Mouse (Mus musculus) 3134 (cell line): ENCODE measurements around the gene Egf.
A peak's percentile ranks its signal among the peaks of the same experiment; 100 is the strongest.
"Not testable (repeated sequence)": the region's sequence is repeated elsewhere in the genome, so short reads cannot be mapped to it uniquely, and the experiment has no call there.

Experiments
- DNase-seq: peaks from one replicate; pipeline ENCODE4 v3.0.0-alpha.2; 2011; ENCODE audit warnings: low spot score; ENCODE audit not compliant: insufficient read length; ENCODE audit errors: extremely low read depth

Gene Egf

GRCm38 (mm10) chr3:129754650-129755604 lies at the start of gene Egf:
TSS of gene Egf (minus strand) at chr3:129755316.
- no peak for DNase-seq

GRCm38 (mm10) chr3:129803765-129804164 lies 48.6 kb upstream of the Egf start, which contains the start of gene Lrit3:
TSS of gene Lrit3 (minus strand) at chr3:129804030.
- DNase-seq, result no peak

- DNase-seq, result no peak
Measured at GRCm38 (mm10) chr3:129799011-129799410, 43.9 kb upstream of the Egf start.

- no peak for DNase-seq
Measured at GRCm38 (mm10) chr3:129798551-129798950, 43.4 kb upstream of the Egf start.

- DNase-seq, result no peak
Measured at GRCm38 (mm10) chr3:129797341-129797740, 42.2 kb upstream of the Egf start.

- DNase-seq, result no peak
Measured at GRCm38 (mm10) chr3:129793801-129794200, 38.7 kb upstream of the Egf start.

- DNase-seq, result no peak
Measured at GRCm38 (mm10) chr3:129782746-129783145, 27.6 kb upstream of the Egf start.

- DNase-seq, result no peak
Measured at GRCm38 (mm10) chr3:129781435-129781834, 26.3 kb upstream of the Egf start.

GRCm38 (mm10) chr3:129771210-129771609 lies 16.1 kb upstream of the Egf start:
- no peak for DNase-seq

- no peak for DNase-seq
Measured at GRCm38 (mm10) chr3:129766971-129767794, 12.1 kb upstream of the Egf start.

- no peak for DNase-seq
Measured at GRCm38 (mm10) chr3:129766106-129766505, 11.0 kb upstream of the Egf start.

- not testable (repeated sequence) for DNase-seq
Measured at GRCm38 (mm10) chr3:129757599-129757998, 2.5 kb upstream of the Egf start.

GRCm38 (mm10) chr3:129744803-129745202 lies 10.3 kb downstream of the Egf start:
- peak; percentile 34 for DNase-seq

- DNase-seq, result no peak
Measured at GRCm38 (mm10) chr3:129742781-129743180, 12.3 kb downstream of the Egf start.

GRCm38 (mm10) chr3:129738291-129739183 lies 16.6 kb downstream of the Egf start:
- DNase-seq, result no peak

GRCm38 (mm10) chr3:129731636-129732035 lies 23.5 kb downstream of the Egf start:
- no peak for DNase-seq

GRCm38 (mm10) chr3:129730426-129730825 lies 24.7 kb downstream of the Egf start:
- DNase-seq, result no peak

GRCm38 (mm10) chr3:129729916-129730315 lies 25.2 kb downstream of the Egf start:
- DNase-seq, result no peak

GRCm38 (mm10) chr3:129725592-129725991 lies 29.5 kb downstream of the Egf start:
- DNase-seq, result no peak

GRCm38 (mm10) chr3:129724961-129725501 lies 30.1 kb downstream of the Egf start:
- peak; percentile 87 for DNase-seq
